Mouse (Mus musculus) lung, postnatal 0 days (tissue): ENCODE measurements around the gene Ptpn1.

Source experiments
- CTCF ChIP-seq: IDR thresholded peaks from 2 replicates; pipeline ENCODE4 v1.5.1; 2016; ENCODE audit warnings: antibody characterized with exemption, mild to moderate bottlenecking
- EP300 ChIP-seq: IDR thresholded peaks from 2 replicates; pipeline ENCODE4 v1.6.1; 2016; ENCODE audit warnings: antibody characterized with exemption, mild to moderate bottlenecking, control low read depth

- TF ChIP-seq CTCF: no peak
- TF ChIP-seq EP300: peak; percentile 58
Observed at GRCm38 (mm10) chr2:168026467-168026866, 94.6 kb downstream of the Ptpn1 start.
